Mouse (Mus musculus) gastrocnemius, adult 18-20 months (tissue): ENCODE results near the gene Abcb5. TPM values are rescaled to one million over a fixed set of nuclear protein-coding genes. Genes with fewer than 3 reads are reported as not detected.

ENCODE experiments used
- total RNA-seq, 2 experiments: library from RNA; stranded (reverse); gene quantifications; 2 replicates each; pipeline ENCODE4 v1.2.3; 2021

Abcb5 gene
- total RNA-seq, 2 experiments from 2014 or later, result not detected

Other genes starting within 250 kb of the Abcb5 start
- not detected for gene Sp8, start 120.1 kb downstream of the Abcb5 start, total RNA-seq